Mouse (Mus musculus): Measurements from ENCODE around the gene Mettl5.

DNA sequence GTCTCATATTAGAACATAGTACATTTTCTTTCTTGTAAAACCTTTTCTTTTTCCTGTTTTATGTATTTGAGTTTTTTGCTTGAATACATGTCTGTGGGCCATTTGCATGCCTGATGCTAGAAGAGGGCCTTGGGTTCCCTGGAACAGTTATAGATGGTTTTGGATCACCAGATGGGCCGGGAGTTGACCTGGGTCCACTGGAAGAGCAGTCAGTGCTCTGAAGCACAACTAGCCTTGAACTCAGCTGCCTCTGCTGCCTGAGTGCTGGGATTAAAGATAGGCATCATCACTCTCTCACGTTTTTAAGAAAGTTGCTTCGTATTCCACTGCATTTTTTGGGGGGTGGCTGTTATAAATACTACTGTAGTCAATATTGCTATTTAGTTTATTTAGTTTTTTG, 18.1 kb upstream of the Mettl5 start:
- TF ChIP-seq CTCF (IDR thresholded peaks at IDR 0.05; ENCODE audit: low read depth) (no peak), EP300 (IDR thresholded peaks at IDR 0.05; ENCODE audit: low read depth) (no peak)
